Mouse (Mus musculus) thymus, adult 2 months (tissue): ENCODE measurements around the gene Galnt10. TPM values are rescaled to one million over a fixed set of nuclear protein-coding genes. Genes with fewer than 3 reads are reported as not detected.
A peak's percentile ranks its signal among the peaks of the same experiment; 100 is the strongest.

Experiments used
- DNase-seq: peaks from one replicate; pipeline ENCODE4 v3.0.0; 2021
- H3K27ac ChIP-seq: fragments of 200-500 bp; 2 replicates; pipeline ENCODE4 v1.5.1; 2012; ENCODE audit warnings: low read length, control low read depth; ENCODE audit not compliant: control insufficient read depth, insufficient read depth
- H3K27me3 ChIP-seq: fragments of 200-500 bp; 2 replicates; pipeline ENCODE4 v1.6.1; 2012; ENCODE audit warnings: mild to moderate bottlenecking, low read length, moderate library complexity, mixed read lengths; ENCODE audit not compliant: control insufficient read depth, insufficient read depth
- H3K36me3 ChIP-seq: fragments of 200-500 bp; 2 replicates; pipeline ENCODE4 v1.6.1; 2012; ENCODE audit warnings: mild to moderate bottlenecking, low read length, moderate library complexity; ENCODE audit not compliant: control insufficient read depth, insufficient read depth
- H3K4me1 ChIP-seq: fragments of 200-500 bp; replicated peaks from 2 replicates; pipeline ENCODE4 v1.6.1; 2012; ENCODE audit warnings: low read length; ENCODE audit not compliant: control insufficient read depth, insufficient read depth
- H3K4me3 ChIP-seq: fragments of 200-500 bp; 2 replicates; pipeline ENCODE4 v1.5.1; 2012; ENCODE audit warnings: mild to moderate bottlenecking, low read length, control low read depth, moderate library complexity; ENCODE audit not compliant: control insufficient read depth, insufficient read depth
- CTCF ChIP-seq: fragments of 200-500 bp; IDR thresholded peaks from 2 replicates; pipeline ENCODE4 v1.5.1; 2012; ENCODE audit warnings: mild to moderate bottlenecking, control low read depth, low read length, moderate library complexity, borderline replicate concordance; ENCODE audit not compliant: control insufficient read depth, poor library complexity, insufficient read depth; ENCODE audit errors: extremely low read depth
- POLR2A ChIP-seq: fragments of 200-500 bp; IDR thresholded peaks from 2 replicates; pipeline ENCODE4 v1.6.1; 2012; ENCODE audit warnings: mild to moderate bottlenecking, low read length, control low read depth, moderate library complexity; ENCODE audit not compliant: control insufficient read depth, poor library complexity, insufficient read depth; ENCODE audit errors: extremely low read depth
- WGBS: fragments of 180-500 bp; shearing (Covaris S2); methylation state at CpG from one replicate; pipeline ENCODE4 v1.1.7; 2018; 5-methylcytosine and 5-hydroxymethylcytosine counted together
- polyA plus RNA-seq: library from polyadenylated mRNA; depleted of rRNA; stranded (reverse); fragments of >200 nt; gene quantifications from 2 replicates; pipeline ENCODE4 v1.2.3, GENCODE M21; 2012

The Galnt10 gene
- polyA plus RNA-seq, 1 experiment, result 28.0 TPM

DNA sequence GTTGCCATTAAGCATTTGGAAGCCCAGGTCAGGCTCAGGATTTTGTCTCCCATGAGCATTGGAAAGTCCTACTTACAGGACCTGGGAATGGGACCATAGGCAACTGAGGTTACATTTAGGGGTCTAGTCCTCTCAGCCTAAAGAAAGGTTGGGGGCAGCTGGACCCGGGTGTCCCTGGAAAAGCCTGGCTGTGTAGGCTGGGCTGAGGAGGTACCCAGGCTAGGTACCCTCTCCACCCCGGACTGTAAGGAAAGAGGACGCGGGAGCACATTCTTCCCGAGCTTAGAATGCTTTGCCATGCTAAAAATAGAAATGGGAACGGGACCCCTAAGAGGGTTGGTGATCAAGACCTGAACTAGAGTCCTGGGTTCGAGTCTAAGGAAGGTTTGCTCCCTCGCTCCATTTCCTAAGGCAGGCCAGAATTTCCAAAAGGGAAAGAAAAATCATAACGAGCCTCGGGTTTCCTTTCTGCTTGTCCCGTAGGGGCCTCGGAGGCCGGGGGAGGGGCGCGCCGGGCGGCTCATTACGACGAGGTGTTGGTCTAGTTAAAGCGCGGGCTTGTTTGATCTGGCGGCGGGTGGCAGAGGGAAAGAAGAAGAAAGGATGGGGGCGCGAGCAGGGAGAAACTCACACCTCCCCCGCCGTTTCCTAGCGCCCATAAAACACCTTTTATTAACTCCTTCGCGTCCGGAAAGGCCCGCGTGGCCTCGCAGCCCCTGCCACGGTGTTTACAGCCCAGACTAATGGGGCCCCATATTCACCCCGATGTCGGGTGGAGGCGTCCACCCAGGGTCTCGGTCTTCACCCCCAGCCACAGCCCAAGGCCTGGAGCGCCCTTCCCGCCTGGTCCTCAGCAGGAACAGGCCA, 182.0 kb downstream of the Galnt10 start:
- H3K4me3 ChIP-seq, result peak overlapping the region; percentile 31
- no peak overlapping the region for H3K27ac ChIP-seq
- no peak for TF ChIP-seq CTCF
- TF ChIP-seq POLR2A, result no peak
- H3K27me3 ChIP-seq, result peaks cover 31% of the 10 kb centered on the region
- H3K4me1 ChIP-seq, result peaks cover 19% of the 10 kb centered on the region
- no peaks in the 10 kb centered on the region for H3K36me3 ChIP-seq
- 4% methylated on average over 41 of the region's 41 CpGs for WGBS
- DNase-seq, result peak; percentile 48

DNA sequence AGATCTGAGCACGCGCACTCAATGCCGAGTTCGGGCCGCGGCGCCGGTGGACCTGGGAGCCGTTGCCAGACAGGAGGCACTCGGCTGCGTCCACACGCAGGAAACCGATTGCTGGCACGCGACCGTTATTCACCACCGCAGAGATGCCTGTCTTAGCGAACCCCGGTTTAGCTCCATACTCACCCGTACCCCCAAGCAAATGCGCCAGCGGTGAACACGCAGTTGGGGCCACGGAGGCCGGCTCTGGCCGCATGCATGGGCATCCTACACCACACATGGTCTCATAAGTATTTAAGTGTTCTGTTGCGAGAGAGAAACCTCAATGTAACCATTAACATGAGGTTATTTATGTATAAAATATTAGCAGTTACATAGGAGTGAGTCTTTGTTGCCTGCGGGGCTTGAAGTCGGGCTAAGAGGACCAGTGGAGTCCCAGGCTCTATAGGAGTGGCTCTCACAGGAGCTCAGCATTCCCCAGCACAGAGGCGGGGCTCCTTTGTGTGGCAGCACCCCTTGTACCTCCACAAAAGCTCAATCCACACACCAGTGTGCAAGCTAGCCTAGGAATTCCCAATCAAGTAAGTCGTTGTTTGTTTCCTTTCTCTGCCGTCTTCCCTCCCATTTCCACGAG, 182.8 kb downstream of the Galnt10 start:
- Histone ChIP-seq H3K36me3 (no peaks in the 10 kb centered on the region), H3K27me3 (peaks cover 33% of the 10 kb centered on the region), H3K4me1 (peaks cover 19% of the 10 kb centered on the region), H3K27ac (no peak overlapping the region), H3K4me3 (peak overlapping the region; percentile 31)
- peak; percentile 17 for DNase-seq
- TF ChIP-seq POLR2A (no peak), CTCF (no peak; the same call in 1 of the 2 replicates)
- 2% methylated on average over 33 of the region's 33 CpGs for WGBS

DNA sequence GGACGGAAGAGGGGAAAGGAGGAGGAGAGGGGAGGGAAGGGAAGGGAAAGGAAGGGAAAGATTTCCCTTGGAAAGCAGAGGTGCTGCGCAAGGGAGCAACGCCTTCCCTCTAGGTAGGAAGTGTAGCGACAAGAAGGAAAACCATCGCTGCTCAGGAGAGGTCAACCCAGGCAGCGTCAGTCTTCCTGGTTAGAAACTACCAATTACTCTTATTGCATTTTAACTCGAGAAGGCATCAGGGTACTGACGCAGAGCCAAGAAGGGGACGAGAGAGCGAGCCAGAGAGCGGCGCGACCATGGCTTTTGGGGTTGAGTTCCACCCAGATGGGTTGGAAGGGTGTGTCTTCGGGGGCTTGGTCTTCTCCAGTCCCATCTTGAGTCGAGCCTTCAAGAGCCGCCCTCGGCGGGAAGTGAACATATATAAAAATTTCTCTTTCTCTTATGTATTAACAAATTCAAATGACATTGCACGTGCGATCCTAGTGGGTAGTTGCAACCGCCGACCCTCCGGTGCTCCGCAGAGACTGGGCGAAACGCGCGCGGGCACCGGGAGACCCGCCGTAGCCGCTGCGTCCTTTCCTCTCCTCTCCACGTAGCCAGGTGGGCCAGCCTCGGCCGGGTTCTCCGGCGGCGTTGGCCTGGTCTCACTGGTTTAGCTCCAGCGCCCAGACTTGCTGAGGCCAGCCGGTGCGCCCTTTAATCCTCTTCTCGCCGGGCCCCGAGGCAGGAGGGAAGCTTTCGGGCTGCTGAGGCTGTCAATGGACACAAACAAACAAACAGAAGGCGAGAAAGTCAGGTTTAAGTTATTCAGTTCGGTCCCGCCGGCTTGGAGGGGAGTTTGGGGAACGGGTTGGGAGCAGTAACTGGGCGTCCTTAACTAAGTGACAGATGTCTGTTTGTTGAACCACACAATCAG, 184.0 kb downstream of the Galnt10 start:
- Histone ChIP-seq H3K36me3 (no peaks in the 10 kb centered on the region), H3K27me3 (peaks cover 42% of the 10 kb centered on the region), H3K4me3 (no peak overlapping the region), H3K4me1 (peaks cover 19% of the 10 kb centered on the region), H3K27ac (no peak overlapping the region)
- DNase-seq, result no peak
- WGBS, result 16% methylated on average over 53 of the region's 53 CpGs
- TF ChIP-seq POLR2A (no peak), CTCF (no peak)

DNA sequence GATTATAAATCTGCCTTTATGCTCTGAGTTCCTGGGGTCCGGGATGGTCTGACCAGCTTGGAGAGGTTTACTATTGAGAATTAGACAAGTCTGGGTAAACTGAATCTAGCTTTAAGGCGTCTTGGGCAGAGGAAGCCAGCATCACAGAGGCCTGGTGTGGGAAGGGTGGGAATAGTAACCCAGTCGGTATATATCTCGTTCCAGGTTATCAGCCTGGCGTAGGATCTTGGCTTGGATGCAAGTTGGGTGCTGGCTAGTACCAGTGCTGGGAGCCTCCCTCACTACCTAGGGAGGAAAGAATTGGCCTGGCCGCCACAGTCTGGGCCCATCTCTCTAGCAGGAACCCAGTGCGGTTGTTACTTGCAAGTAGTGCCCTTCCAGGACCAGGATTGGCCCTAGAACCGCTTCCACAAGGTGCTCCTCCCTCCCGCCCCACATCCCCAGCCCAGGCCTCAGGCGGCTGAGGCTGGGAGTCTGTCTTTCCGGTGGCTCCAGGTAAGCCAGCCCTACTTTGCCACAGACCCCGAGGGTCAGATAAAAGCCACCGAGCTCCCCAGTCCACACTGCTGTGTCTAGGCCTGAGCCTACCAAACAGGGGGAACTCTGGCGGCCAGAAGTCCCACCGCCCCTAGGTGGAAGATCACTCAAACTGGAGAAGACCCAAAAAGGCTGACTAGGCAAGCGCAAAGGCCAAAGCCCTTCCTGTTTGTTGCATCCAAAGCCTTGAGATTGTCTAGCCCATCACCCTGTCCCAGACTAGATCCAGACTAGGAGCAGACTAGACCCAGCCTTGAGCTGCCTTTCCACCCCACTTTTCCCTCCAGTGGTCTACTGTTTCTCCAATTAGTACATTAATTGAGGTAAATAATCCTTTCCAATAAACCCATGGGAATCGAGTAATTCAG, 184.9 kb downstream of the Galnt10 start:
- no peak for DNase-seq
- peaks cover 19% of the 10 kb centered on the region for H3K4me1 ChIP-seq
- no peak overlapping the region for H3K27ac ChIP-seq
- no peak overlapping the region for H3K4me3 ChIP-seq
- H3K36me3 ChIP-seq, result no peaks in the 10 kb centered on the region
- WGBS, result 77% methylated on average over 17 of the region's 17 CpGs
- TF ChIP-seq POLR2A (no peak), CTCF (no peak)
- H3K27me3 ChIP-seq, result peaks cover 46% of the 10 kb centered on the region

DNA sequence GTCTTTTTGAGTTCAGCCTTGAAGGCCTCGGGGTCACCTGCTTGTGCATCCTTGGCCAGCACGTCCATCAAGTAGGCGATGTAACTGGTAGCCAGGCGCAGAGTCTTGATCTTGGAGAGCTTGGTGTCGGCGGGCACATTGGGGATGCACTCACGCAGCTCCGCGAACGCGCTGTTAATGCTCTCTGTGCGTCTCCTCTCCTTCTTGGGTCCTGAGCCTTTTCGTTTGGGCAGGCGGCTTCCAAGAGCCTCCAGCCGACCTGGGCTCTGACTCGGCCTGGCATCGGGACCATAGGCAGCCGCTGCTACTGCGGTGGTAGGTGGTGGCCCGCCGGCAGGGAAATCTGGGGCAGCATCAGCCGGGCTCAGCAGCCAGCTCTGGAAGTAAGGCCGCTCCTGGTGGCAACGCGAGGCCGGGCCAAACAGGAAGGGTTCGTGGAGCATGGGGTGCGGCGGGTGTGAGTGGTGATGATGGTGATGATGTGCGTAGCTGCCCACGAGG, 186.1 kb downstream of the Galnt10 start:
- TF ChIP-seq POLR2A (no peak), CTCF (no peak)
- 29% methylated on average over 31 of the region's 31 CpGs for WGBS
- DNase-seq, result no peak
- Histone ChIP-seq H3K4me1 (peaks cover 19% of the 10 kb centered on the region), H3K27me3 (peaks cover 46% of the 10 kb centered on the region), H3K36me3 (no peaks in the 10 kb centered on the region), H3K4me3 (no peak overlapping the region), H3K27ac (no peak overlapping the region)

DNA sequence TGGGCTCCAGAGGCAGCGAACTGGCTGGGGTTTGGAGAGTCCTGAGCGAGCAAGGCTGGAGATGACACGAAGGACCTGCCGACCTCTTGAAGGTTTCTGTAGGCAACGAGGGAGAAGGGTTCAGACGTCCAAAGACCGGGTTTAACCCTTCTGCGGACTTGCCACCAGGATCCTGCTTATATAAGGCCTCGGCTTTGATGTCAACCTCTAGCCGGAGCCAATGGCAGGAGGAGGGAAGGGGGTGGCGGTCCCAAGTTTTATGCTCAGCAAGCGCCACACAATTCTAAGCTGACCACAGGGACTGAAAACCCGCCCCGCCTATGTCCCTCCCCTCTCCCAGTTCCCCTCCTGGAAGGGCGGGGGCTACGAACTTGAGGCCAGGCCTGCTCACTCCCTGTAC, 186.6 kb downstream of the Galnt10 start:
- TF ChIP-seq POLR2A (no peak), CTCF (no peak)
- WGBS, result 42% methylated on average over 16 of the region's 16 CpGs
- H3K36me3 ChIP-seq, result no peaks in the 10 kb centered on the region
- H3K27ac ChIP-seq, result no peak overlapping the region
- peaks cover 19% of the 10 kb centered on the region for H3K4me1 ChIP-seq
- DNase-seq, result no peak
- H3K4me3 ChIP-seq, result no peak overlapping the region
- peaks cover 51% of the 10 kb centered on the region for H3K27me3 ChIP-seq
